Mouse (Mus musculus): ENCODE measurements around the gene Gm21887.
"Not testable (repeated sequence)": the region's sequence is repeated elsewhere in the genome, so short reads cannot be mapped to it uniquely, and the experiment has no call there.

DNA sequence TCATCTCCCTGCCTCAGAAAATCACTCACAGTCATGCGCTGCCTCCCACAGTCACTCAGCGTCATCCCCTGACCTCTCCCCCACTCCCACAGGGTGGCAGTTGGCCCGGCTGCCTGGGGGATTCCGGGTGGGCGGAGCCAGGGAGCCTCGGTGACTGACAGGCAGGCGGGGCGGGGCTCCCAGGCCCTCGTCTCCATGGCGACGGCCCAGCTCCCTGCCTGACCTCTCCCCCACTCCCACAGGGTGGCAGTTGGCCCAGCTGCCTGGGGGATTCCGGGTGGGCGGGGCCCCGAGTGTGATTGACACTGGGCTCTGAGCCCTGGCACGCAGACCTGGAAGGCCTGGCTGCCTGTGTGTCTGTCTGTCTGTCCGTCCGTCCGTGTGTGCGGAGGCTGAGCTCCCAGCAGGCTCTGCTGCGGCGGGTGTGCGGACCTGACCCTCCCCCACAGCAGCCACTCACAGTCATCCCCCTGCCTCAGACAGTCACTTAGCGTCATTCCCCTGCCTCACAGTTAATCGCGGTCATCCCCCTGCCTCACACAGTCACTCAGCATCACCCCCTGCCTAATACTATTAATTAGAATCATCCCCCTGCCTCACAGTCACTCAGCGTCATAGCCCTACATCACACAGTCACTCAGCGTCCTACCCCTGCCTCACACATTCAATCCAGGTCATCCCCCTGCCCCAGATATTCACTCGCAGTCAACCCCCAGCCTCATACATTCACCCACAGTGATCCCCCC lies 18.2 kb upstream of the Gm21887 start:
- not testable (repeated sequence) for TF ChIP-seq MAZ (IDR thresholded peaks at IDR 0.05; ENCODE audit: low read depth, low read length); EP300 (IDR thresholded peaks at IDR 0.05; ENCODE audit: low read length); POLR2AphosphoS2 (IDR thresholded peaks at IDR 0.05; ENCODE audit: low read depth, low read length); HCFC1 (IDR thresholded peaks at IDR 0.05; ENCODE audit: low read depth, low read length)
